Mouse (Mus musculus) testis, adult 2 months (tissue): Measurements from ENCODE around the gene Rpp25. TPM values are rescaled to one million over a fixed set of nuclear protein-coding genes. Genes with fewer than 3 reads are reported as not detected.

Source experiments
- H3K27ac ChIP-seq: fragments of 200-500 bp; 2 replicates; pipeline ENCODE4 v1.5.1; 2012; ENCODE audit warnings: low read depth, low read length; ENCODE audit not compliant: control insufficient read depth, insufficient read depth
- H3K27me3 ChIP-seq: fragments of 200-500 bp; 2 replicates; pipeline ENCODE4 v1.6.1; 2012; ENCODE audit warnings: mild to moderate bottlenecking, low read length, moderate library complexity; ENCODE audit not compliant: control insufficient read depth, insufficient read depth
- H3K36me3 ChIP-seq: fragments of 200-500 bp; 2 replicates; pipeline ENCODE4 v1.6.1; 2012; ENCODE audit warnings: mild to moderate bottlenecking, low read length; ENCODE audit not compliant: control insufficient read depth, insufficient read depth
- H3K4me1 ChIP-seq: fragments of 200-500 bp; 2 replicates; pipeline ENCODE4 v1.6.1; 2012; ENCODE audit warnings: low read length; ENCODE audit not compliant: control insufficient read depth, insufficient read depth
- H3K4me3 ChIP-seq: fragments of 200-500 bp; 2 replicates; pipeline ENCODE4 v1.5.1; 2012; ENCODE audit warnings: low read depth, mild to moderate bottlenecking, low read length, moderate library complexity, mixed read lengths; ENCODE audit not compliant: control insufficient read depth
- CTCF ChIP-seq: fragments of 200-500 bp; IDR thresholded peaks from 2 replicates; pipeline ENCODE4 v1.5.1; 2012; ENCODE audit warnings: low read depth, mild to moderate bottlenecking, inconsistent platforms, low read length, moderate library complexity; ENCODE audit not compliant: control insufficient read depth, insufficient read depth, insufficient replicate concordance
- POLR2A ChIP-seq: fragments of 200-500 bp; IDR thresholded peaks from 2 replicates; pipeline ENCODE4 v1.6.1; 2012; ENCODE audit warnings: low read depth, mild to moderate bottlenecking, inconsistent platforms, low read length, moderate library complexity; ENCODE audit not compliant: control insufficient read depth
- polyA plus RNA-seq: library from polyadenylated mRNA; depleted of rRNA; stranded (reverse); fragments of >200 nt; gene quantifications from 2 replicates; pipeline ENCODE4 v1.2.3, GENCODE M21; 2012

The Rpp25 gene
- polyA plus RNA-seq, 1 experiment, result 0.20 TPM

GRCm38 (mm10) chr9:57521056-57521911 lies 17.5 kb downstream of the Rpp25 start, which contains the start of gene Cox5a:
Cox5a (plus strand) TSS chr9:57521274.
- TF ChIP-seq POLR2A (peak; percentile 99), CTCF (no peak)
- peak within 1 kb of the TSS; percentile 90 for H3K27ac ChIP-seq
- no peaks in the 10 kb centered on the region for H3K27me3 ChIP-seq
- H3K4me1 ChIP-seq, result peaks cover 4% of the 10 kb centered on the region
- H3K4me3 ChIP-seq, result peak within 1 kb of the TSS; percentile 95
- H3K36me3 ChIP-seq, result no peaks in the 10 kb centered on the region

GRCm38 (mm10) chr9:57522114-57522860 lies 18.5 kb downstream of the Rpp25 start:
- Histone ChIP-seq H3K27ac (peak overlapping the region; percentile 22; the same call in 1 of the 2 replicates), H3K4me3 (peak overlapping the region; percentile 95), H3K27me3 (no peaks in the 10 kb centered on the region), H3K4me1 (peaks cover 4% of the 10 kb centered on the region), H3K36me3 (no peaks in the 10 kb centered on the region)
- no peak for TF ChIP-seq POLR2A

GRCm38 (mm10) chr9:57522861-57523246 lies 19.0 kb downstream of the Rpp25 start:
- Histone ChIP-seq H3K4me3 (no peak overlapping the region), H3K27me3 (no peaks in the 10 kb centered on the region), H3K4me1 (peaks cover 4% of the 10 kb centered on the region), H3K36me3 (no peaks in the 10 kb centered on the region), H3K27ac (no peak overlapping the region)
- TF ChIP-seq POLR2A (no peak), CTCF (no peak)

GRCm38 (mm10) chr9:57523754-57524153 lies 19.9 kb downstream of the Rpp25 start:
- H3K36me3 ChIP-seq, result no peaks in the 10 kb centered on the region
- peaks cover 4% of the 10 kb centered on the region for H3K4me1 ChIP-seq
- TF ChIP-seq CTCF, result no peak
- no peak for TF ChIP-seq POLR2A
- no peak overlapping the region for H3K27ac ChIP-seq
- no peak overlapping the region for H3K4me3 ChIP-seq
- no peaks in the 10 kb centered on the region for H3K27me3 ChIP-seq

GRCm38 (mm10) chr9:57524439-57524838 lies 20.6 kb downstream of the Rpp25 start:
- H3K4me3 ChIP-seq, result no peak overlapping the region
- TF ChIP-seq CTCF, result no peak
- no peak for TF ChIP-seq POLR2A
- no peaks in the 10 kb centered on the region for H3K36me3 ChIP-seq

GRCm38 (mm10) chr9:57525516-57525915 lies 21.7 kb downstream of the Rpp25 start:
- Histone ChIP-seq H3K4me1 (peaks cover 4% of the 10 kb centered on the region), H3K27me3 (no peaks in the 10 kb centered on the region), H3K4me3 (no peak overlapping the region), H3K36me3 (no peaks in the 10 kb centered on the region), H3K27ac (no peak overlapping the region)
- TF ChIP-seq POLR2A, result no peak
- no peak for TF ChIP-seq CTCF

More at GRCm38 (mm10) chr9:57524439-57524838, 20.6 kb downstream of the Rpp25 start:
- Histone ChIP-seq H3K4me1 (peaks cover 4% of the 10 kb centered on the region), H3K27ac (no peak overlapping the region), H3K27me3 (no peaks in the 10 kb centered on the region)

- Histone ChIP-seq H3K27me3 (no peaks in the 10 kb centered on the region), H3K36me3 (no peaks in the 10 kb centered on the region), H3K27ac (no peak overlapping the region), H3K4me3 (no peak overlapping the region), H3K4me1 (peaks cover 4% of the 10 kb centered on the region)
- no peak for TF ChIP-seq POLR2A
- TF ChIP-seq CTCF, result no peak
Observed at GRCm38 (mm10) chr9:57526435-57526834, 22.6 kb downstream of the Rpp25 start.
